Mouse (Mus musculus) erythroblast, adult 5-6 weeks (primary cell): ENCODE data around the gene Larp6. TPM values are rescaled to one million over a fixed set of nuclear protein-coding genes. Genes with fewer than 3 reads are reported as not detected.

Experiments used
- ATAC-seq: replicated peaks from 2 replicates; pipeline ENCODE4 v1.8.0; 2016; ENCODE audit warnings: moderate number of reproducible peaks, mild to moderate bottlenecking, moderate TSS enrichment, inconsistent platforms; ENCODE audit not compliant: poor library complexity, low FRiP score, severe bottlenecking
- total RNA-seq, 2 experiments: library from RNA; stranded (forward) in 1 of 2; stranded (reverse) in 1 of 2; fragments of 150-400 nt in 1 of 2; fragments of 200-764, 138-1000 nt in 1 of 2; gene quantifications; 2 replicates each; pipeline versions ENCODE4 v1.2.3 to v1.2.4; 2015 to 2017; ENCODE audit warnings: low replicate concordance in 2 of 2

Gene Larp6
- not detected in 2 replicates for total RNA-seq (2015; ENCODE audit: low replicate concordance)
- total RNA-seq (2017; ENCODE audit: low replicate concordance): not detected in 2 replicates

DNA sequence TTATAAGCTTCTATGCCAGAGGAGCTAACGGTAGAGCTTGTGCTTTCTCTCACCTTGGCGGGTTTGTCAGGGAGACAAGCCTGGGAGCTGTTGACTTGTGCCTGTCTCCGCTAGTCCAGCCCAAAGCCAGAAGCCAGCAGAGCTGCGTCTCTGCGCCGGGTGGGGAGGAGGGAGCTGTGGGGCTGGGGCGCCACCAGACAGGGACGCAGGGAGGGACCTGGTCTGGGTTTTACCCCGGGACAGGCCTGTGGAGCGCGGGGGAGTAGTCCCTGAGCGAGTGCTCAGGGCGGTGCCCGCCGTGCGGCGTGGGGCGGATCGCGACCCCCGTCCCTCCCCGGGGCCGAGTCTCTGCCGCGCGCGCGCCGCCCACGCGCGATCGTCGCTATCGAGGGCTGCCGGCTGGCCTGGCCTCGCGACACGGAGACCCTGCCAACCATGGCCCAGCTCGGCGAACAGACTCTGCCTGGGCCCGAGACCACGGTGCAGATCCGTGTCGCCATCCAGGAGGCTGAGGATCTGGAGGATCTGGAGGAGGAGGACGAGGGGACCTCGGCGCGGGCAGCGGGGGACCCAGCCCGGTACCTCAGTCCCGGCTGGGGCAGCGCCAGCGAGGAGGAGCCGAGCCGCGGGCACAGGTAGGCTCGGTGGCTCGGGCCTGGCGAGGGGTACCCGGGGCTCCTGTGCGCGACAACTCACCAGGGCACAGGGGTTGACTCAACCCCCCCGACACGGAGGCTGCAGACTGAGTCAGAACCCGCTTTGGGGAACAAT is at the start of gene Larp6:
Gene Larp6 (plus strand): TSS at position 219 of the 771 bp plus-strand sequence.
- ATAC-seq: no peak

DNA sequence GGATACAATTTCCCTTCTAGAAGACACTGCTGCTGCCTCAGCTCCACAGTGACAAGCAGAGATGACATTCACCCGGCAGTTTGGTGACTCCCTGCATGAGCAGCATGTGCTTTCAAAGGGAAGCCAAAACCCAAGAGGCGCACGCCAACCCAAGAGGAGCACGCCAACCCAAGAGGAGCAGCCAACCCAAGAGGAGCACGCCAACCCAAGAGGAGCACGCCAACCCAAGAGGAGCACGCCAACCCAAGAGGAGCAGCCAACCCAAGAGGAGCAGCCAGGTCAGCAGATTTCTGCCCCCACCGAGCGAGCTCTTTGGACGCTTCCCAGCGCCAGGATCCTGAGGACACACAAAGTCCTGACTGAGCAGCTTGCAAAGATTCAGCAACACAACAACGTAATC is 48.4 kb upstream of the Larp6 start:
- ATAC-seq: no peak

DNA sequence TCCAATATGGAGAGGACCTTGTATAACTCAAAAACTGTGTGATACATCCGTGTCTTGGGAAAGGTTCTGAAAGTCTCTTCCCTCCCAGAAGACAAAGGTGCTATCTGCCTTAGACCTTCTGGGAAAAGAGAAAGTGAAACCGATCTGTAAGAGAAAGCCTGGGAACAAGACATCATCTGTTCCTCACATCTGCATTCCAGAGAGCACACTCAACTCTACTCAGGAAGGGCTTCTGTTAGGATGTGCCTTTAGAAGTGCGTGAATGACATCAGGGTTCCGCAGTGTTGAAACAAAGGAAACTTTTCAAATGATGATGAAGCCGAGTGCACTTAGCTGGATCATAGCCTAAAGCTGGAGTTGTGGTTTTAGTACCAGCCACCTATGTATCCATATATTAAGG is 47.9 kb upstream of the Larp6 start:
- ATAC-seq: no peak

DNA sequence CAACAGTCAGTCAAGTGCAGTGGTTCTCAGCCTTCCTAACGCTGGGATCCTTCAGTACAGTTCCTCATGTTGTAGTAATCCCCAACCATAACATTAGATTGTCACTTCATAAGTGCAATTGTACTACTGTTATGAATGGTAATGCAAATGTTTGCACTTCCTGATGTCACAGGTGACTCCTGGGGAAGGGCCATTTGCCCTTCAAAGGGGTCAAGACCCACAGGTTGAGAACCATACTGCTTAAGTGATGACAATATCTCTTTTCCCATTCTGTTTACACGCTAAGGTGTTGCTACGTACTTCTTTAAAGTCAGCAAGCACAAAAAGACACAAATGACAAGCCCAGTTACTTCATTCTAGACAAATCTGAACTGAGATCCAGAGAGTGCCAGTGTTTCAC is 47.3 kb upstream of the Larp6 start:
- ATAC-seq: no peak

DNA sequence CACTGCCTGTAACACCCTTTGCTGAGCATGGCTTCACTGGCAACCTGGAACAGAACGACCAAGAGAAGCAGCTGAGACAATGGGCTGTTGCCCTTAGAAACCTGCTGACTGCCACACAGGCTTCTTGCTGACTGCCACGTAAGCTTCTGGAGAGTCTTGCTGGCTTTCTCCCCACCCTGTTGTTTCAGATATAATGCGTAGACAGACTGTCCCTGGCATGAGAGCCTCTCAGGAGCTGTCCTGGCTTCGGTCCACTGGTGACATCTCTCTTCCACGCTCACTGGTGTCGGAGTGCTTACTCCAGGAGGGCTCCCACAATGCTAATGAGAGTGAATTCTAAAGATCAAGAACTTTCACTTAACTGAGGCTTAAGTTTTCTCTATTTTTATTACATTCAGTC is 43.9 kb upstream of the Larp6 start:
- ATAC-seq: no peak

DNA sequence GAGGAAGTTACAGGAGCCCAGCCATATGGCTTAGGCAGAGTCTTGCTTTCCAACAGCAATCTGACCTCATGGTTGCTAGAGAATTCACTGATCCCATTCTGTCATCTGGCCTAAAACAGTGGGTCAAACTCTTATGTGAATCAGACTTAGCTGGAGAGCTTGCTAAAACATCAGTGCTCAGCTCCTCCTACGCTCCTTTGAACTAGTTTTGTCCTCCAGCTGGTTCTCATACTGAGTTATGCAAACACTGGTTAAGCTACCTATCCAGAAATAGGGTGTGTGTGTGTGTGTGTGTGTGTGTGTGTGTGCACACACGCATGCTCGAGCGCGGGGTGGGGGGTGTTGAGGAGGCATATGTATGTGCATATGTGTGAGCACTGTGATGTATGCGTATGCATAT is 40.2 kb upstream of the Larp6 start:
- ATAC-seq: no peak

DNA sequence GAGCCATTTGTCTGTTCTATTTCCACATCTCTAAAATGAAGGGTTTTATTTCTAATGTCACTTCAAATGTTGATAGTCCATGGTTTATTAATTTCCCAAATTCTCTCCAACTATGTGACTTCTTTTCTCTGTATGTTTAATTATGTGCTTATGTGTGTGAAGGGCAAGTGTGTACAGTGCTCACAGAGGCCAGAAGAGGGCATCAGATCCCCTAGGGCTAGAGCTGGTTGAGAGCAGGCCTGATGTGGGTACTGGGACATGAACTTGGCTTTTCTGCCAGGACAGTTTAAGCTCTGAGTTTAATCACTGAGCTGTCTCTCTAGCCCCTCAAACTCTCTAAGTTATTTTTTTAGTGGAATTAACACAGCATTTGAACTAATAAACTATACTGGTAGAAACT is 38.0 kb upstream of the Larp6 start:
- no peak for ATAC-seq

DNA sequence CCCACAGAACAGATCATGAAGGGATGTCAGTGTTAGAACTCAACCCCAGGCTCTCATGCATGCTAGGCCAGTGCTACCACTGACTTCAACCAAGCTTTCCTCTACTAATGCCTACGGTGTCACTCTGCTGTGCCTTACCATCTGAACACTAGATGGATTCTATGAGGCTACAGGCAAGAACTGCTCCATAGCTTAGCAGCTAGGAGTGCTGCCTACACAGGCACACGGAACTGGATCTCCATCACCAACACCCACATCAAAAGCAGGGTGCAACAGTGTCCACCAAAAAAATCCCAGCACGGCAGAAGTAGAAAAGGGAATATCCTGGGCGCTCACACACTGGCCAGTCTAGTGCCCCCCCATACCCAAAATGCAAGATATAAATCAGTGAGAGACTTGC is 36.4 kb upstream of the Larp6 start:
- ATAC-seq: no peak

DNA sequence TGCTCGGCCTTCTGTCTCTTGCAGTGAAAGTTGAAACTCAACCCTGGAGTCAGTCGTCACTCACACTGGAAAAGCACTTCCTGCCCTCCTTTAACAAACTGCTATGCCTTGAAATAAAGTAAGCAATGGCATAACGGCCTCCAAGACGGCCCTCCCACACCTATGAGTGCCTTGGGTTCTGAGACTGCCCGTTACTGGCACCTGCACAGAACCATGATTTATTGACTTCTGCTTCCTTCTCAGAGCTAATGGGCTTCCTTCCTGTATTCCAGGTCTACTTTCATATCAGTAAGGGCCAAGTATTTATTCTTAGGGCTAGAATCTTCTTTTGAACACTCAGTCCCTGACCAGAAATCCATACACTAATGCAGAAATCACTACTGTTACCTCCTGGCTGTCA is 33.9 kb upstream of the Larp6 start:
- no peak for ATAC-seq

DNA sequence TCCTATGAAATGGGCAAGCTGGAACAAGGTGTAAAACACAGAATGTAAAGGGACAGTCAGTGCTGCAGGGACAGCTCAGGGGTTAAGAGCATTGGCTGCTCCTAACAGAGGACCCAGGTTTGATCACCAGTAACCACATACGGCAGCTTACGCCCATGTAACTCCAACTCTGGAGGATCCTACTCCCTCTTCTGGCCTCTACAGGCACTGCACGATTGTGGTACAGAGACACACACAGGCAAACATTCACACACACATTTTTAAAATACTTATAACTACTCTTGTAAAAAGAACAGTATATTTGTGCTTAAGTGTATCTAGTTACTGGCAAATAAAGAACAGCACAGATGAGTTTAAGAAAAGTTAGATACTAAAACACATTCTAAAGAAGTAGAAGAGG is 31.8 kb upstream of the Larp6 start:
- no peak for ATAC-seq

DNA sequence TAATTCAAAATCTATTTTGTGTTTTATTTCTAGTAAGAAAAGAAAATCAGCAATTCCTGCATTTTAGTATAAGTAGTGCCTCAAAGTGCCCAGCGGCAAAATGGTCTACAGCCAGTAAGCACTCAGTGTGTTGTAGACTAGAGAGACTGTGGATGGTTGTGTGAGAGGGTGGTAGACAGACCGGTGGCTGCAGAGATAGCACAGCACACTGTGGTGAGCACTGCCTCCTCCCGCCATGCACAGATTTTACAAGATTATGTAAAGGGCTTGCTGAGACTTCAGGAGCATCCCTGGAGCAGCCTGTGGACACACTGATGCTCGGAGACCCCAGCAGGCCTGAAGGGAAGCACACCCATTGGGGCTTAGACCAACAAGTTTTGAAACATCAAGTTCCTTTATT is 30.0 kb upstream of the Larp6 start:
- ATAC-seq: no peak

DNA sequence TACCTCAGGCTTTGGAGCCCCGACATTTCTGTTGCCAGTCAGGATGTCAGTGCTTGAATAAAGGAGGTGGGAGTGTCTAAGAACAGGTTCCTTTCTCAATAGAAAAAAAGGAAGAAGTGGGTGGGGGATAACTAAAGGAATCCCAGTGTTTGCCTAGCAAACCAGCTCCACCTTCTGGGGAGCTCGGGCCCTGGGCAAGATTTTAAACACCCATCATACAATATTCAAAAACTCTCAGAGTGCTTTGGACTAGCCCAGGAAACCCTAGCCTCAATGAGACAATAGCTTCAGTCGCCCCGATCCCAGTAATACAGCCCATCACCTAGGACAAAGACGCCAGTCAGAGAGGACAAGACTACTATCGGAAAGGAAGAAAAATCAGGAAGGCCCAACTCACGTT is 25.4 kb upstream of the Larp6 start:
- no peak for ATAC-seq

DNA sequence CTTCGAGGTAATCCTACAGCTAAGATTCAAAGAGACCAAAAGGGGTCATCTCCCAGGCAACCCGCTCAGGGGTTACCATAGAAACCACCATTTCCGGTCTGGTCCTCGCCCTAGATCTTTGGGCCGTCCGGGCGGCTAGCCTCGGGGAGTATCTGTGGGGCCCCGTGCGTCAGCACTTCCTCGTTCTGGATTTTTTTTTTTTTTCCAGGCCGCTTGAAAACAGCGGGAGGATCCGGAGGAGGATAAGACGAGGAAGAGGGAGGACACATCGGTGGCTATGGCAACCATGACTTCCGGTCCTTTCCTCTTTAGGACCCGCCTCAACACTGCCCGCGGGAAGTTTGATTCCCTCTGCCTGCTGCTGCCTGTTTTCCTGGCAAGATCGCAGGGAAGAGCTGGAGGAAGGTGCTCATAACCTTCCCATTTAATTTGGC is 24.9 kb upstream of the Larp6 start, which contains the start of gene Lrrc49:
Gene Lrrc49 (minus strand): TSS at position 268 of the 434 bp plus-strand sequence.
- no peak for ATAC-seq

DNA sequence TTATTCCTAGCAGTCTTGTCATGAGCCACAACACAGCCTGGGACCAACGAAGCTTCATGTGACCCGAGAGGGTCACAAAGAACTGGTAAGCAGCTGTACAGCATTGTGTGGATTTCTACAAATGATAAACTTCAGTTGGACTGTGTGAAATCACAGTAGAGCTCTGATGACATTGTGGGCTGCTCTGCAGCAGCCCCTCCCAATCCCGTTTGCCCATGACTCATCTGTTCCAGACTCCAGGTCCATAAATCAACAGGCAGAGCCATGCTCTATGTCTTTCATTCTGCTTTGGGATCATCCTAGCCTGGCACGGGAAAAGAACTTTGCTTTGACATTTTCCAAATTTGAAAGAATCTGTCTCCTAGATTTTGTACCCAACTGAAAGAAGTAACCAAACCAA is 20.2 kb upstream of the Larp6 start:
- no peak for ATAC-seq

DNA sequence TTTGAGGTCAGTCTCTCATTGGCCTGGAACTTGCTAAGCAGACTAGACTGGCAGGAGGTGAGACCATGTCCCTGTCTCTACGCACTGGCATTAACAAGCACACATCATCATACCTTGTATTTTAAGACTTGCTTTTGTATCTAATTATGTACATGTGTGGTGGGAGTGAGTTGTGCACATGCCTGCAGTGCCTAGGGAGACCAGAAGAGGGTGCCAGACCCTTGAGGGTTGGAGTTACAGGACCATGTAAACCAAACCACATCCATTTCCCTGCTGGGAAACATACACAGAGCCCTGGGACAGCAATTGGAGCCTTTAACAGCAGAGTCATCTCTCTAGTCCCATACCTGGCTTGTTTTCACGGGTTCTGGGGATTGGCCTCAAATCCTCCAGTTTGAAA is 18.8 kb upstream of the Larp6 start:
- no peak for ATAC-seq

DNA sequence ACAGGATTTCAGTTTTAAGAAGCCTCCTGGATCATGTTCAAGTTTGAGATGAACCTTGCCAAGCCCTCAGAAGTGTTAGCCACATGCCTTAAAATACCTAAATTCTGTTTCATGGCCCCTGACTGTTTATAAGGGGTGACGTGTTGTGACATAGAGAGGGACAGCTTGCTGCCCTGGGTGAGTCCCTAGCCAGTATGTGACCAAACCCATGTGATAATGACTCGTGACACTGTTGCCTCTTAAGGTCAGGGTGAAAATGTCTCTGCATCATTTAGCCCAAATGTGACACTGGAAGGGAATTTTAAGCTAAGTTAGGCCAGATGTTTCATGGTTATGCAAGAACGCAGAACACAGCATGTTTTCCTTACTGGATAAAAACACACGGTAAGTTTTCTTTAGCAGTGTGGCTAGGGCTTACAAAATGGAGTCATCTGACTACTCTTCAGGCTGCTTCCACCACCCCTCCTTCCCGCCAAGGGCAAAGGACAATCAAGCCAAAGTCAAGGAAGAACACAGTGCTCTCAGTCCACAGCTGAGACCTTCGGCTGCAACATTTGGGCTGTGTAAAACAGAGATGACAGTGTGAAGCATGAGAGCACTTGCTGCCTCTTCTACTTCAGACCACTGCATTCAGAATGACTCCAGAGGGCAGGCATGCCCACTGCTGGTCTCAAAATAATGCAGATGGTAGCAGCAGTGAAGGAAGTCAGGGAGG is 16.4 kb upstream of the Larp6 start:
- no peak for ATAC-seq

DNA sequence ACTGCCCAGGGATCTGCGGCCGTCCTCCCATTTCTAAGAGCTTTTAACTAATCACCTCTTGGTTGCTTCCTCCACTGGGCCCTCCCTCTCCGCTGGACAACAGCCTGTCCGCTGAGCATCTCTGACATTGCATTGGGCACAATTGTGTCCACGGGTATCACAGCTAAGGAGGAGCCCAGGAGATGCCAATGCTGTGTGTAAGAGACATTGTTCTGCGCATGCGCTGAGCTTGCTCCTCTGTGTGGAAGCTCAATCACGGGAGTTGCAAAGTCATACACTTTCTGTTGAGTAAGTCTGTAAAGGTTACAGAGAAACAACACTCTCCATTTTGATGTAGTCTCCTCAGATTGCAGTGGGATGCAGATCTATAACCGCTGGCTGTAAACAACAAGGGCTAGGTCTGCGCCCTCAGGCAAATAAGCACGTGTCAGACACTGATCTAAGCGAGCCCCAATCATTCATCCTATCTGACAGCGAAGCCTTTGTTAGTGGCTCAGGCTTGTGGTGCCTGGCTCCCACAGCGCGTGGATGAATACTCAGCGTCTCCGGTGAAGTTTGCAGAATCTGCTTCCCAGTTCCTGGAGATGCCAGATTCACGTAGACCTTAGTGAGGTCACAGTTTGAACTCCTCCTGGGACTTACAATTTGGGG is 13.1 kb upstream of the Larp6 start:
- no peak for ATAC-seq

DNA sequence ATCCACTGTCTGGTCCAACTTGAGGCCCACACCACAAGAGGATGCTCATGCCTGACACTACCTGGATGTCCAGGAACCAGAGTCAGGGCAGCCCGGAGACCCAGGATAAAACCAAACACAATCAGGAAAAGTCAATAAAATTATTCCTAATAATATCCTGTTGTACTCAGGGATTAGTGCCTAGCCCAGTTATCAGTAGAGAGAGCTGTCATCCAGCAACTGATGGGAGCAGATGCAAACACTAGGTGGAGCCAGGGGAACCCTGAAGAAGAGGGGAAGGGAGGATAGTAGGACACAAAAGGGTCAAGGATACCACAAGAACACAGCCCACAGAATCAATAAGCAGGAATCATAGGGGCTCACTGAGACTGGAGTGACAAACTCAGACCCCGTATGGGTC is 5.2 kb upstream of the Larp6 start:
- ATAC-seq: no peak

DNA sequence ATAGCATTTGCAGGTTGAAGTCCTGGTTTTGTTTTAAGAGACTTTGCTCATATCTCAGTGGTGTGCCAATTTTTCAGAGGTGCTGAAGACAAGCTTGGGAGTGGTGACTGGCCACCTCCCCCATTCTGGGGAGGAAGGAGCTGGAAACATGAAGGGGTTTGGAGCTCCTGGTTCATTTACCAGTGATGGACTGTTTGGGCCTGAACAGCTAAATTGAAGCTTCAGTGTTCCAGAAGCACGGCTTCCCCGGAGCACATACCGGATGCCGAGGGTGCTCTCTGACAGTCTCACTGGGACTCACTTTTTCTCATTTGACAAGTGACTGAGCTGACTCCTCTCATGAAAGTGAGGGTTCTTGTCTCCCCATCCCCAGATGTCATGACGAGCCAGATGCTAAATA is 4.2 kb upstream of the Larp6 start:
- no peak for ATAC-seq

DNA sequence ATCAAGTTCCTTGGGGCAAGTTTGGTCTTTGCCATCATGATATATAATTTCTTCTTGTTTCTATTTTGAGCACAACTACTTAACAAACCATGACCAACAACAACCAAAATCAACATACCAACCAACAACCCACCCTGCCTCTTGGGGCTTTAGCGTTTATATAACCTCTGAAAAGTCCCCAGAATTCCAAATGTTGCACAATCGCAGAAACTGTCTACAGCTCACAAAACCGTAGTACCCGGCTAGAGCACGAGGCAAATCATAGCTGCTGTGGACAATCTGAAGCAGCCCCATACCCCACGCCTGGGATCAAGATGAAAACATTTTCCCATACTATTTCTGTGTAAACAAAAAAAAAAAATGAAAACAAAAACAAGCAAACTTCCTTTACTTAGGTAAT is 3.1 kb upstream of the Larp6 start:
- no peak for ATAC-seq

DNA sequence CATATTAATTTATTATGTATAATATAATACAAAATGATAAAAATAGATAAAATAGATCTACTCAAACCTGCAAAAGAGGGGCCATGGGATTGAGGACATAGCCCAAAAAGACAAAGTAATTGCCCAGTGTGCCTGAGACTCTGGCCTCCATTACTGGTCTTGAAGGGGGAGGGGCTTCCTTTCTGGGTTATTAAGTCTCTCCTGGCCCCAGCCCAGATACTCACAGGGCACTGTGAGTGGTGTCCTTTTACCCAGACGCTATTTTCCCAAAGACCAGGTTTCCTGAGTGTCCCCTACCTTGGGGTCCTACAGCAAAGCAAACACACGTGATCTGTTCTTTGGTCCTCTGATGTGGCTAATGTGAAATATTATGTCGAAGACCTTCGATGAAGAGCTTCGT is 778 bp upstream of the Larp6 start:
- ATAC-seq: no peak
